Mouse (Mus musculus): ENCODE measurements around the gene Faap100. TPM values are rescaled to one million over a fixed set of nuclear protein-coding genes. Genes with fewer than 3 reads are reported as not detected.

Faap100 gene
- polyA plus RNA-seq, 1 experiment = not detected

DNA sequence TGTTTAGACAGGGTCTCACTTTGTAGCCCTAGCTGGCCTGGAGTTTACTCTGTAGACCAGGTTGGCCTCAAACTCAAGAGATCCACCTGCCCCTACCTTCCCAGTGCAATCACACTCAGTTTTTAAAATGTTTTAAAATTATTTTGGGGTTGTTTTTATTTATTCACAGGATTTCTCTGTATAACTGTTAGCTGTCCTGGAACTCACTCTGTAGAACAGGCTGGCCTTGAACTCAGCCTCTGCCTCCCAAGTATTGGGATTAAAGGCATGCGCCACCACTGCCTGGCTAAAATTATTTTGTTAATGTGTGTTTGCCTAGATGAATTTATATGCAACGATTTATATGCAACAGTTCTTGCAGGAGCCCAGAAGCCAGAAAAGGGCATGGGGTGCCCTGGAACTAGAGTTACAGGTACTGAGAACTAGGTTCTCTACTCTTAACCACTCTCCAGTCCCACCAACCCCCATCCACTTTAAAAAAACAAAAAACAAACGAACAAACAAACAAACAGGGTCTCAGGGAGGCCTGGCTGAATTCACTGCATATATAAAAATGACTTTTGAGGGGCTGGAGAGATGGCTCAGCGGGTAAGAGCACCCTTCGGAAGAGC lies 34.1 kb downstream of the Faap100 start:
- no peak overlapping the region for H3K27ac ChIP-seq (ENCODE audit: insufficient read depth, low read depth, low read length)
- H3K4me1 ChIP-seq (ENCODE audit: control insufficient read depth, insufficient read depth, low read length) = peaks cover 8% of the 10 kb centered on the region
- no peak for TF ChIP-seq CTCF (IDR thresholded peaks at IDR 0.05; ENCODE audit: insufficient read depth, low read depth, low read length)
- TF ChIP-seq POLR2A (IDR thresholded peaks at IDR 0.05; ENCODE audit: insufficient read depth, low read depth, low read length) = no peak
- no peak overlapping the region for H3K4me3 ChIP-seq (ENCODE audit: insufficient read depth, low read depth, low read length)
- 56% methylated on average over 5 of the region's 5 CpGs for WGBS

DNA sequence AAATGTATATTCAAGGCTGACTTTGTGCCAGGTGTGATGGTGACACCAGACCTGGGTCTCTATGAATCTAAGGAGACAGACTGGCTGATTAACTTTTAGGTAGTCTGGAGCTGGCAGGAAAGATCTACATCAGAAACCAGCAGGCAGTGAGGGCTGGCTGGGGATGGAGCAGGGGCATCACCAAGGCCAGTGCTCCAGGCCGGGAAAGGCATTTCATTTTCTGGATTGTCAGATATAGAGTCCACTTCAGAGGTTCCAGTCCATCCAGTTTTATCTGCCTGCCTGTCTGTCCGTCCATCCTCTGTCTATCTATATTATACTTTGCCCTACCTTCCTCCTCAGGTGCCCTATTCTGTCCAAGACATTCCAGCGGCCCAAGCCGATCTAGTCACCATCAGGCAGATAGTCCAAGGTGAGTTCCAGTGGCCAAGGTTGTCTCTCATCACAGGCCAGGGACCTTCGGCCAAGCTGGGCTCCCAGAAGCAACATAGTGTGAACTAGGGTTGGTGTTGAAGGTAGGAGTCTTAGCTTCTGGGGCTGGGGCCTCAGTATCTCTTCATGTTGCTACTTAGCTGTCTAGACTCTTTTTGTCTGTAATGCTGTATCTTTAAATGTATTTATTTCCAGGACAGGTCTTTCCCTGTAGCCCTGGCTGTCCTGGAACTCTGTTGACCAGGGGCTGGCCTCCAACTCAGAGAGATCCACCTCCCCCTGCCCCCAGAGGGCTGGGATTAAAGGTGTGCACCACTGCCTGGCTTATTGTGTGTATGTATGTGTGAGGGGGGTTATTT lies 34.9 kb downstream of the Faap100 start:
- peaks cover 2% of the 10 kb centered on the region; the same call in 1 of the 2 replicates for H3K4me1 ChIP-seq (ENCODE audit: control insufficient read depth, insufficient read depth, low read length)
- TF ChIP-seq POLR2A (IDR thresholded peaks at IDR 0.05; ENCODE audit: insufficient read depth, low read depth, low read length) (no peak), CTCF (IDR thresholded peaks at IDR 0.05; ENCODE audit: insufficient read depth, low read depth, low read length) (no peak)
- H3K27ac ChIP-seq (ENCODE audit: insufficient read depth, low read depth, low read length) = no peak overlapping the region
- H3K4me3 ChIP-seq (ENCODE audit: insufficient read depth, low read depth, low read length) = no peak overlapping the region
- WGBS = 81% methylated on average over 5 of the region's 5 CpGs

DNA sequence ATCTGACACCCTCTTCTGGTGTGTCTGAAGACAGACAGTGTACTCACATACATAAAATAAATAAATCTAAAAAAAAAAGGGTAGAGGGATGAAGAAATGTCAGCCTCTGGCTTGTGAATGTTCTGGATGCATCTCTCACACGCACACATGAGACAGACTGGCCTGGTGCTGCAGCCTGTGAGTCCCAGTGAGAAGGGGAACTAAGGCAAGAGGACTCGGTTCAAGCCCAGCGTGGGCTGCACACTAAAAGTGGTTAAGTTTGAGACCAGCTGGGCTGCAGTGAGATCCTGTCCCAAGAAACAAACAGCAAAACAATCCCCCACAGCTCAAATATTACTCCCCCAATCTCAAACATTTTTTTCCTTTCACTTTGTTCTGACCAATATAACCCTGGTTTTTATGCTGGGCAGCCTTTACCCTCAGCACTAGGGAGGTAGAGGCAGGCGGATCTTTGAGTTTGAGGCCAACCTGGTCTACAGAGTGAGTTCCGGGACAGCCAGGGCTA lies 35.9 kb downstream of the Faap100 start:
- TF ChIP-seq POLR2A (IDR thresholded peaks at IDR 0.05; ENCODE audit: insufficient read depth, low read depth, low read length) (no peak), CTCF (IDR thresholded peaks at IDR 0.05; ENCODE audit: insufficient read depth, low read depth, low read length) (no peak)
- no peak overlapping the region for H3K4me3 ChIP-seq (ENCODE audit: insufficient read depth, low read depth, low read length)
- peaks cover 2% of the 10 kb centered on the region; the same call in 1 of the 2 replicates for H3K4me1 ChIP-seq (ENCODE audit: control insufficient read depth, insufficient read depth, low read length)
- WGBS = 92% methylated on average over 5 of the region's 5 CpGs
- H3K27ac ChIP-seq (ENCODE audit: insufficient read depth, low read depth, low read length) = no peak overlapping the region

DNA sequence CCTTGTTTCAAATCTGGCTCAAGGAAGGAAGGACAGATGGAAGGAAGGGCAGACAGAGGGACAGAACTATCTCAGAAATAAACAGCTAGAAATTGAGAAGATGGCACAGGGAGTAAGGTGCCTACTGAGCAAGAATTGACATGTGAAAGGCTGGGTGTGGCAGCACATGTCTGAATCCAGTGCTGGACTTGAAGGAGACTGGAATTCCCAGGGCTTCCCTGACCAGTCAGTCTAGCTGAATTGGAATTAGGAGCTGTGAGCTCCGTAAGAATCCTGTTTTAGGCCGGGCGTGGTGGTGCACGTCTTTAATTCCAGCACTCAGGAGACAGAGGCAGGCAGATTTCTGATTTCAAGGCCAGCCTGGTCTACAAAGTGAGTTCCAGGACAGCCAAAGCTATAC lies 36.9 kb downstream of the Faap100 start:
- no peak for TF ChIP-seq CTCF (IDR thresholded peaks at IDR 0.05; ENCODE audit: insufficient read depth, low read depth, low read length)
- no peak for TF ChIP-seq POLR2A (IDR thresholded peaks at IDR 0.05; ENCODE audit: insufficient read depth, low read depth, low read length)
- no peak overlapping the region for H3K4me3 ChIP-seq (ENCODE audit: insufficient read depth, low read depth, low read length)
- 96% methylated on average over 4 of the region's 4 CpGs for WGBS

DNA sequence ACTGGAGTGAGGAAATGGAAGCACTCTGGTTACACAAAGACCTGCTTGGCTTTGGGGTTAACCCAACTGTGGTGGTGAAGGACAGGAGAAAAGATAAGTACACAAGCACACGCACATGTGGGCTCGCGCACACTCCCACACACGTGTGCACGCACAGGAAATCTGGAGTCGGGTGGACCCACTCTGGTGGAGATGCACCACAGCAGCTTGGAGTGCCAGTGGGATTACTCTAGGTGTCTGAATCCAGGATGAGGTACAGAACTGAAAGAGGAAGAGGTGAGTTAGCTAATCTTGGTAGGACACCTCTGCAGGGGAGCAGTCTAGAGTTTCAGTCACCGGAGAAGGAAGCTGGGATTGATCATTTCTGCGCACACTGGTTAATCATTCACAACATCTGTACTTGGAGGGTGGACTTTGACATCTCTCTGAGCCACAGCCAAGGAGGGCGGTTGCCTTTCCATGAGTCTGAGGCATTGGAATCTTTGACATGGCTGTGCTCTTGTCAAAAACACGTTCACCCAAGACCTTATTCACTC lies 38.5 kb downstream of the Faap100 start:
- 85% methylated on average over 10 of the region's 10 CpGs for WGBS
- TF ChIP-seq POLR2A (IDR thresholded peaks at IDR 0.05; ENCODE audit: insufficient read depth, low read depth, low read length) (no peak), CTCF (IDR thresholded peaks at IDR 0.05; ENCODE audit: insufficient read depth, low read depth, low read length) (no peak)
- Histone ChIP-seq H3K4me3 (ENCODE audit: insufficient read depth, low read depth, low read length) (no peak overlapping the region), H3K27ac (ENCODE audit: insufficient read depth, low read depth, low read length) (no peak overlapping the region), H3K4me1 (ENCODE audit: control insufficient read depth, insufficient read depth, low read length) (no peaks in the 10 kb centered on the region)

More for the DNA sequence above, 36.9 kb downstream of the Faap100 start:
- H3K4me1 ChIP-seq (ENCODE audit: control insufficient read depth, insufficient read depth, low read length) = peaks cover 2% of the 10 kb centered on the region; the same call in 1 of the 2 replicates
- H3K27ac ChIP-seq (ENCODE audit: insufficient read depth, low read depth, low read length) = no peak overlapping the region

DNA sequence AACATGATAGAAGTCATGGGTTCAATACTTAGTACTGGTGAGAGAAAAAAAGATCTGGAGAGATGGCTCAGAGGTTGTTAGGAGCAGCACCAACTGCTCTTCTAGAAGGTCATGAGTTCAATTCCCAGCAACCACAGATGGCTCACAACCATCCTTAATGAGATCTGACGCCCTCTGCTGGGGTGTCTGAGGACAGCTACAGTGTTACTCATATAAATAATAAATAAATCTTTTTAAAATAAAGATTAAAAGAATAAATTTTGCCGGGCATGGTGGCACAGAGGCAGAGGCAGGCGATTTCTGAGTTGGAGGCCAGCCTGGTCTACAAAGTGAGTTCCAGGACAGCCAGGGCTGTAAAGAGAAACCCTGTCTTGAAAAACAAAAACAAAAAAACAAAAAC lies 39.8 kb downstream of the Faap100 start:
- 77% methylated on average over 3 of the region's 3 CpGs for WGBS
- no peak for TF ChIP-seq CTCF (IDR thresholded peaks at IDR 0.05; ENCODE audit: insufficient read depth, low read depth, low read length)
- Histone ChIP-seq H3K4me3 (ENCODE audit: insufficient read depth, low read depth, low read length) (no peak overlapping the region), H3K27ac (ENCODE audit: insufficient read depth, low read depth, low read length) (no peak overlapping the region), H3K4me1 (ENCODE audit: control insufficient read depth, insufficient read depth, low read length) (no peaks in the 10 kb centered on the region)

DNA sequence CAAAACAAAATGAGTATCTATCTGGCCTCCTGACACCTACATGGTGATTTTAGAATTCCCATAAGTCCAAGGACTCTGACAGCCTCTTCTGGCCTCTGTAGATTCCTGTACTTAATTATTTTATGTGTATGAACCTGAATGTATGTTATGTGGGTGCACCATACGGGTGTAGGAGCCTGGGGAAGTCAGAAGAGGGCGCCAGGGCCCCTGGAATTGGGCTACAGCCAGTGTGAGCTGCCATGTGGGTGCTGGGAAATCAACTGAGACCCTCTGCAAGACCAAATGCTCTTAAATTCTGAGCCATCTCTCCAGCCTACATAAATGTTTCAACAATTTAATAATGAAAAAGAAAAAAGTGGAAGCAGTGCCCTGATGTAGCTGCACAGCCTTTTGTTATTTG lies 41.1 kb downstream of the Faap100 start:
- WGBS = 80% methylated on average over 2 of the region's 2 CpGs
- TF ChIP-seq POLR2A (IDR thresholded peaks at IDR 0.05; ENCODE audit: insufficient read depth, low read depth, low read length) (no peak), CTCF (IDR thresholded peaks at IDR 0.05; ENCODE audit: insufficient read depth, low read depth, low read length) (no peak)
- H3K27ac ChIP-seq (ENCODE audit: insufficient read depth, low read depth, low read length) = no peak overlapping the region
- no peak overlapping the region for H3K4me3 ChIP-seq (ENCODE audit: insufficient read depth, low read depth, low read length)
- no peaks in the 10 kb centered on the region for H3K4me1 ChIP-seq (ENCODE audit: control insufficient read depth, insufficient read depth, low read length)

DNA sequence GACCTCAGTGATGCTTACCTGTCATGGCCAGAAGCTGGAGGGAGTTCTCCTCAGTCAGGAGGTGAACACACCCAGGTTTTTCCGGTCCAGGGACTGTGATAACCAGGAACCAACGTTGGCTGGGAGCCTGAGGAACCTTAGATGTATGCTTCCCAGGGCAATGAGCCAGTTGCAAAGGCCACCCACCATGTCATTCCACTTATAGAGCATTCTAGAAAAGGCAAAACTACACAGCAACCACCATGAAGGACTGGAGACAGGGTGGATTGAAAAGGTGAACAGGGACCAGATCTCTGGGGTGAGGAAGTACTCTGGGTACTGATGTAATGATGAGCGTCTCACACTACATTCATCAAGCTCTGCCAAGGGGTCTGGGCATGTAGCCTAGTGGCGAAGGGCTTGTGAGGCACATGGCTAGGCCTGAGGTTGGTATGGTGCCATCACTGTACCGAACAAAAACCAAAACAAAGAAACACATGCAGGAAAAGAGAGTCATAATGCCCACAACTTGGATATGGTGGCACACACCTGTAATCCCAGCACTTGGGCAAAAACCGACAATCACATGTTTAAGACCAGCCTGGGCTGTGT lies 43.0 kb downstream of the Faap100 start:
- TF ChIP-seq CTCF (IDR thresholded peaks at IDR 0.05; ENCODE audit: insufficient read depth, low read depth, low read length) (no peak), POLR2A (IDR thresholded peaks at IDR 0.05; ENCODE audit: insufficient read depth, low read depth, low read length) (no peak)
- Histone ChIP-seq H3K4me3 (ENCODE audit: insufficient read depth, low read depth, low read length) (no peak overlapping the region), H3K27ac (ENCODE audit: insufficient read depth, low read depth, low read length) (no peak overlapping the region), H3K4me1 (ENCODE audit: control insufficient read depth, insufficient read depth, low read length) (no peaks in the 10 kb centered on the region)
- WGBS = 65% methylated on average over 6 of the region's 6 CpGs

DNA sequence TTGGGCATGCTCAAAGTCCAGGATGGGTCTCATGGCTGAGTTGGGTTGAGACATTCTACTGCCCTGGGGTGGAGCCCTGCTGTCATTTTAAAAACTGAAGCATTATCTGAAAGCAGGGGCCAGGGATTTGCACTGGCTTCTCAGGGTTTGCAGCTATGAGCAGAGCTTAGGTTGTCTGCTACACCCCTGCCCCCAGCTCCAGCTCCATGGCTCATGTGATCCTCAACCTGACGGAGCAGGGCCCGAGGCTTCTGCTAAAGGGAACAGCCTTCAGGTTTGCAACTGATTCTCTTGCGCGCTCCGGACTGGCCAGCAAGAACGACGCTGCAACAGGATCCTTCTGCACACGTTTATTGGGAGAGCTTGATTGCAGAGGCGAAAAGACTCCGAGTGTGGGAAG lies 58.4 kb downstream of the Faap100 start:
- TF ChIP-seq POLR2A (IDR thresholded peaks at IDR 0.05; ENCODE audit: insufficient read depth, low read depth, low read length) (no peak), CTCF (IDR thresholded peaks at IDR 0.05; ENCODE audit: insufficient read depth, low read depth, low read length) (no peak)
- WGBS = 94% methylated on average over 10 of the region's 10 CpGs
- H3K4me3 ChIP-seq (ENCODE audit: insufficient read depth, low read depth, low read length) = no peak overlapping the region
- H3K27ac ChIP-seq (ENCODE audit: insufficient read depth, low read depth, low read length) = no peak overlapping the region
- peaks cover 10% of the 10 kb centered on the region for H3K4me1 ChIP-seq (ENCODE audit: control insufficient read depth, insufficient read depth, low read length)

All from olfactory bulb, adult 2 months (tissue).